Mouse (Mus musculus): Measurements from ENCODE around the gene Stk24. TPM values are rescaled to one million over a fixed set of nuclear protein-coding genes. Genes with fewer than 3 reads are reported as not detected.

Gene Stk24
- polyA plus RNA-seq, 1 experiment: 29.8 TPM

DNA sequence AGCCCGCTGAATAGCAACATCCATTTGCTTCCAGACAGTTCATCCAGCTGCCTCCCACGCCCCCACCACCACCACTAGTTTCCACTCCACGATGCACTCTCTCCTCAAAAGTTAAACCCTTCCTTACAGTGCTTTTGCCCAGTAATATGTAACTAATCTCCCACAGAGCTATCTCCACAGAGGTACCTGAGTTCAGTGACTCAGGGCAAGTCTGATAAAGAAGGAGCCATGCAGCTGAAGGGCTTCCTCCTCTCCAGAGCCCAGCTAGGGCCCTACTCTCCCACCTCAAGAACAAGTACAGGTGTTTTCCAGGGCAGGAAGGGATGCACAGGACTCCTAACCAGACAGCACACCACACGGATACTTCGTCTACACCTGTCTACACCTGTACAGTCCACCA lies 10.4 kb downstream of the Stk24 start:
- TF ChIP-seq FOSL1 (IDR thresholded peaks at IDR 0.05; ENCODE audit: insufficient read depth, low read length, poor library complexity, severe bottlenecking) (no peak), CEBPB (IDR thresholded peaks at IDR 0.05; ENCODE audit: low read depth) (no peak), MAX (IDR thresholded peaks at IDR 0.05) (no peak), USF1 (IDR thresholded peaks at IDR 0.05; ENCODE audit: low read depth) (no peak), MYOG (IDR thresholded peaks at IDR 0.05; ENCODE audit: control insufficient read depth, extremely low read depth, insufficient read length) (no peak), MYOD1 (IDR thresholded peaks at IDR 0.05; ENCODE audit: control insufficient read depth, insufficient read length, low read depth) (no peak)
- H3K27me3 ChIP-seq (ENCODE audit: control insufficient read depth, insufficient read depth, insufficient read length): no peaks in the 10 kb centered on the region
- peaks cover 27% of the 10 kb centered on the region for H3K36me3 ChIP-seq (ENCODE audit: control insufficient read depth, insufficient read depth)
- H3K79me3 ChIP-seq (ENCODE audit: low read depth): peaks cover 87% of the 10 kb centered on the region
- H3K79me2 ChIP-seq (ENCODE audit: control insufficient read depth, insufficient read depth): peaks cover 92% of the 10 kb centered on the region
- no peak overlapping the region for H3ac ChIP-seq (ENCODE audit: control insufficient read depth, insufficient read length, low read depth)
- H3K4me3 ChIP-seq (ENCODE audit: insufficient read depth, poor library complexity, severe bottlenecking): no peak overlapping the region

DNA sequence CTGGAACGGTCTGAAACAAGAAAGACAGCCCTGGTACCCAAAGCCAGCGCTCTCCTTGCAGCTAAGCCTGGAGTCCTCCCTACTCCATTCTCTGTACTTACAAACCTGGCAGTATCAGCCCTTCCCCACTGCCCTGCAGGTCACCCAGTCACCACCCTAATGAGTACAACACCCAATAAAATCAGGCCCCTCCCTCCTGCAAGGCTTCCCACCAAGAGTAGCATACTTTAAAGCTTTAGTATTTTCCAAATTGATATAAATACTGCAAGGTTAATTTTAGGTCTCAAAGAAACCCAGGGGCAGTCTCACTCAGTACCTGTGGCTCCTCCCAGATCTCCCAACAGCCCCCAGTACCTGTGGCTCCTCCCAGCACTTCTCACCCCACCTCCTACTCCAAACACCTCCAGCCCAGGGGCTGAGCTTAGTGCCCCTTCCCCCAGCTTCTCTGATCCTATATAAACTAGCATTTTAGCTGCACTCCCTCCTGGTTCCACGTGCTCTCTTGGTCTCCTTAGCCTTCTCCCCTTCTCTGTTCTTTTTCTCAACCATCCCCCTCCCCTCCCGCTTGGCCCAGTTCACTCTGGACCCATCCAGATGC lies 11.6 kb downstream of the Stk24 start:
- no peak overlapping the region for H3K4me3 ChIP-seq (ENCODE audit: insufficient read depth, poor library complexity, severe bottlenecking)
- peaks cover 92% of the 10 kb centered on the region for H3K79me2 ChIP-seq (ENCODE audit: control insufficient read depth, insufficient read depth)
- peaks cover 20% of the 10 kb centered on the region for H3K36me3 ChIP-seq (ENCODE audit: control insufficient read depth, insufficient read depth)
- H3K27me3 ChIP-seq (ENCODE audit: control insufficient read depth, insufficient read depth, insufficient read length): no peaks in the 10 kb centered on the region
- H3ac ChIP-seq (ENCODE audit: control insufficient read depth, insufficient read length, low read depth): no peak overlapping the region
- H3K79me3 ChIP-seq (ENCODE audit: low read depth): peaks cover 87% of the 10 kb centered on the region
- no peak for TF ChIP-seq MYOG (IDR thresholded peaks at IDR 0.05; ENCODE audit: control insufficient read depth, extremely low read depth, insufficient read length)
- no peak for TF ChIP-seq CEBPB (IDR thresholded peaks at IDR 0.05; ENCODE audit: low read depth)
- no peak for TF ChIP-seq MAX (IDR thresholded peaks at IDR 0.05)
- no peak for TF ChIP-seq USF1 (IDR thresholded peaks at IDR 0.05; ENCODE audit: low read depth)
- TF ChIP-seq FOSL1 (IDR thresholded peaks at IDR 0.05; ENCODE audit: insufficient read depth, low read length, poor library complexity, severe bottlenecking): no peak
- TF ChIP-seq CTCF (IDR thresholded peaks at IDR 0.05; ENCODE audit: control insufficient read depth, insufficient read depth, insufficient read length): no peak

DNA sequence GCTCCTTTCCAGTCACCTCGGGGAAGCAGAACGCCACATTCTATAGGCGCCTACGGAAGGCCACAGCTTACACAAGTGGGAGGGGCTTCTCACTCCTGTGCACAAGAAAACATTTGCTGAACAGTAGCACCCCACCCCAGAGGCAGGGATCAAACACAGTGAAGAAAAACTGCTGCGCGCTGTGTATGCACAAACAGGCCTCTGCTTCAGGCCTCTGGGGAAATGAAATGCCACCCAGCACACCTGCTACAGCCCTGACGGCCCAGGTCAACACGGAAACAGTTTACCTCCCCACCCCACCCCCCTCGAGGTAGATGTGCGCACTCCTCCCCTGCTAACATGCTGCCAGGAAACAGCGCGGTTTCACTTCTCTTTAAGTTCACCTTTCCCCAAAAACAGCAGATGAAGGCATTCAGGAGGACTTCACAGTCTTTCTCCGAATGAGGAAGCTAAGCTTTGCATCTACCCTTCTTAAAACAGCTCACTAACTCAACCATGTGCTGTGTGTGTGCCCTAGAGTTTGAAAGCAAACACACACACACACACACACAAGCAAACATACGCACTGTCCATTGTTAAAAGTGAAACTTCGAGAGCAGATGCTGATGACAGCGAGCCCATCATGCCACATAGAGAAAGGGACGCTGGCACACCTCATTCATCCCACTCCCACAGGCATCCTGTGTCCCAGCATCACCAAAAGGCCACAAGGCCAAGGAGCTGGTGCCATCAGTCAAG lies 13.7 kb downstream of the Stk24 start:
- no peak overlapping the region for H3ac ChIP-seq (ENCODE audit: control insufficient read depth, insufficient read length, low read depth)
- H3K4me3 ChIP-seq (ENCODE audit: insufficient read depth, poor library complexity, severe bottlenecking): no peak overlapping the region
- peaks cover 100% of the 10 kb centered on the region for H3K79me2 ChIP-seq (ENCODE audit: control insufficient read depth, insufficient read depth)
- peaks cover 20% of the 10 kb centered on the region for H3K36me3 ChIP-seq (ENCODE audit: control insufficient read depth, insufficient read depth)
- no peaks in the 10 kb centered on the region for H3K27me3 ChIP-seq (ENCODE audit: control insufficient read depth, insufficient read depth, insufficient read length)
- peaks cover 95% of the 10 kb centered on the region for H3K79me3 ChIP-seq (ENCODE audit: low read depth)
- TF ChIP-seq CTCF (IDR thresholded peaks at IDR 0.05; ENCODE audit: control insufficient read depth, insufficient read depth, insufficient read length): no peak
- no peak for TF ChIP-seq MYOD1 (IDR thresholded peaks at IDR 0.05; ENCODE audit: control insufficient read depth, insufficient read length, low read depth)

DNA sequence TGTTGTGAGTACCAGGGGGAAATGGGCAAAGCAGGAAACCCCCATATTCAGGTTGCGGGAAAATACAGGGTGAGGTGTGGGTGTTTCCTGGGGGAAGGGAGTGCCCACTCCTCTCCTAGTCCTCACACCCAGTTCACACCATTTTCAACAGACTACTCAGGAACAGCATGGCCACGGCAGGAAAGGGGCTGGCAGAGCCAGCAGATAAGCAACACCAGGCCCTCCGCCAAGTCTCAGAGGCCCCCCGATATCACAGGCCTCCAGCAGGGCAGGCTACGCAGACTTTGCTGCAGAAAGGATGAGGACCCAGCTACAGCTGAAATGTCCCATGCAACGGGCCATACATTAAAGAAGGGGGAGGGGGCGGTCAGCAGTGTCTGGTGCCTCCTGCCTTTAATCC lies 14.4 kb downstream of the Stk24 start:
- H3K4me3 ChIP-seq (ENCODE audit: insufficient read depth, poor library complexity, severe bottlenecking): no peak overlapping the region
- no peak overlapping the region for H3ac ChIP-seq (ENCODE audit: control insufficient read depth, insufficient read length, low read depth)
- H3K79me2 ChIP-seq (ENCODE audit: control insufficient read depth, insufficient read depth): peaks cover 100% of the 10 kb centered on the region
- no peaks in the 10 kb centered on the region for H3K27me3 ChIP-seq (ENCODE audit: control insufficient read depth, insufficient read depth, insufficient read length)
- H3K36me3 ChIP-seq (ENCODE audit: control insufficient read depth, insufficient read depth): peaks cover 21% of the 10 kb centered on the region
- H3K79me3 ChIP-seq (ENCODE audit: low read depth): peaks cover 95% of the 10 kb centered on the region
- TF ChIP-seq USF1 (IDR thresholded peaks at IDR 0.05; ENCODE audit: low read depth) (no peak), FOSL1 (IDR thresholded peaks at IDR 0.05; ENCODE audit: insufficient read depth, low read length, poor library complexity, severe bottlenecking) (no peak), CEBPB (IDR thresholded peaks at IDR 0.05; ENCODE audit: low read depth) (no peak), MYOG (IDR thresholded peaks at IDR 0.05; ENCODE audit: control insufficient read depth, extremely low read depth, insufficient read length) (no peak), CTCF (IDR thresholded peaks at IDR 0.05; ENCODE audit: control insufficient read depth, insufficient read depth, insufficient read length) (no peak), MAX (IDR thresholded peaks at IDR 0.05) (no peak), MYOD1 (IDR thresholded peaks at IDR 0.05; ENCODE audit: control insufficient read depth, insufficient read length, low read depth) (no peak)

DNA sequence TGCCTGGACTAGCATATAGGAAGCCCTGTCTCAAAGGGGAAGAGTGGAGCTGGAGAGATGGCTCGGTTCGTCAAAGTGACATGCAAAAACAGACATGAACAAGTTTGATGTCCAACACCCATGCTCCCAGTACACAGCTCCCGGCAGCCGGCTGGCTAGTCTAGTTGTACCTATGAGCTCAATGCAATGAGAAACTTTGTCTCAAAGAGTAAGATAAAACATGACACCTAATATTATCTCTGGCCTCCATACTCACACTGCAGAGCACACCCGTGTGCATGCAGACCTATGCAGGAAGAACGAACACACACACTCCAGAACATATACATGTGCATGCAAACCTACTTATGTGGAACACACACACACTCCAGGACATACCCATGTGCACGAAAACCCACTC lies 15.5 kb downstream of the Stk24 start:
- H3K36me3 ChIP-seq (ENCODE audit: control insufficient read depth, insufficient read depth): peaks cover 26% of the 10 kb centered on the region
- H3ac ChIP-seq (ENCODE audit: control insufficient read depth, insufficient read length, low read depth): no peak overlapping the region

More for the DNA sequence above, 15.5 kb downstream of the Stk24 start:
- peaks cover 95% of the 10 kb centered on the region for H3K79me3 ChIP-seq (ENCODE audit: low read depth)
- TF ChIP-seq MAX (IDR thresholded peaks at IDR 0.05) (no peak), MYOG (IDR thresholded peaks at IDR 0.05; ENCODE audit: control insufficient read depth, extremely low read depth, insufficient read length) (no peak), MYOD1 (IDR thresholded peaks at IDR 0.05; ENCODE audit: control insufficient read depth, insufficient read length, low read depth) (no peak), USF1 (IDR thresholded peaks at IDR 0.05; ENCODE audit: low read depth) (no peak), FOSL1 (IDR thresholded peaks at IDR 0.05; ENCODE audit: insufficient read depth, low read length, poor library complexity, severe bottlenecking) (no peak), CEBPB (IDR thresholded peaks at IDR 0.05; ENCODE audit: low read depth) (no peak), CTCF (IDR thresholded peaks at IDR 0.05; ENCODE audit: control insufficient read depth, insufficient read depth, insufficient read length) (no peak)
- H3K27me3 ChIP-seq (ENCODE audit: control insufficient read depth, insufficient read depth, insufficient read length): no peaks in the 10 kb centered on the region
- no peak overlapping the region for H3K4me3 ChIP-seq (ENCODE audit: insufficient read depth, poor library complexity, severe bottlenecking)
- H3K79me2 ChIP-seq (ENCODE audit: control insufficient read depth, insufficient read depth): peaks cover 100% of the 10 kb centered on the region

Measured in C2C12 (cell line).